Mouse (Mus musculus) G1E (cell line): ENCODE measurements around the gene Gfra1.

ENCODE experiments used
- CTCF ChIP-seq: IDR thresholded peaks from 2 replicates; pipeline ENCODE4 v1.5.1; 2012; ENCODE audit warnings: low read depth, low read length, inconsistent platforms, mixed read lengths
- GATA1 ChIP-seq: IDR thresholded peaks from 2 replicates; pipeline ENCODE4 v1.6.1; 2012; ENCODE audit warnings: borderline replicate concordance, low read length, inconsistent platforms, mixed read lengths
- POLR2AphosphoS5 ChIP-seq: IDR thresholded peaks from 2 replicates; pipeline ENCODE4 v1.6.1; 2012; ENCODE audit warnings: low read depth, low read length, inconsistent platforms; ENCODE audit not compliant: insufficient replicate concordance
- TAL1 ChIP-seq: conservative IDR thresholded peaks from 2 replicates; pipeline ENCODE4 v1.6.1; 2012; ENCODE audit warnings: low read depth, low read length, inconsistent platforms, mixed read lengths

DNA sequence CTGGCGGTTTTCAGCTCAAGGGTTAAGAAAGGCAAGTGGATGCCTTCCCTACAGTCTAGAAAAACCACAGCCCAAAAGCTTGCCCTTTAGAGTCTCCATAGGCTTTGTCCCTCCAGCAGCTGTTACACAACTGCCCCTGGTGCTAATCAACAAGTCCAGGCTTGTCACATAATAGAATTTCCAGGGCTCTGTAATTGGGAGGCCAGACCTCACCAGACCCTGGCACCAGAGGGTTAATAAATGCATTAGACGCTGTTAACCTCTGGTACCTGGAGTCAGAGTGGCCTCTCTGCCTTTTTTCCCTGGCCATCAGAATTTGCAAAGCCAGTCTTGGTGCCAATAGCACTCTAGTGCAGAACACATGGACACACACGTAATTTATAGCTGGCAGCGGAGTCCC is 211.6 kb downstream of the Gfra1 start:
- TF ChIP-seq CTCF (no peak), POLR2AphosphoS5 (no peak), GATA1 (no peak), TAL1 (no peak)
